Comparison of ENCODE assay signal across 9 mouse cellular contexts in genomic region chr15:89452906-89453864, GRCm38 (mm10). TPM values are rescaled to one million over a fixed set of nuclear protein-coding genes. Genes with fewer than 3 reads are reported as not detected.
DNase-seq lines count a peak whose midpoint lies in the region; ATAC-seq and TF ChIP-seq lines count a peak whose summit lies in the region.
"Had no signal": no experiment of that assay in that cellular context is flagged by ENCODE, and none has a peak within 500 bp of the region (broad histone marks: within the 10 kb centered on the region; RNA-seq: fewer than 3 reads in every experiment).

No protein-coding gene starts in this region.

- H3K4me1 ChIP-seq in intestine, postnatal 0 days (replicated peaks; ENCODE audit: control insufficient read depth, insufficient read depth, low read length), result no peaks in the 10 kb centered on the region
- H3K4me1 ChIP-seq in neural tube, embryonic 12.5 days, result peaks cover 21% of the 10 kb centered on the region

- no peak overlapping the region for H3K27ac ChIP-seq in intestine, postnatal 0 days (ENCODE audit: low read depth, low read length)
- H3K27ac ChIP-seq in neural tube, embryonic 12.5 days, result peak overlapping the region; percentile 62; the same call in 1 of the 2 replicates

- WGBS in intestine, postnatal 0 days, result 6% methylated on average over 16 of the region's 24 CpGs
- 4% methylated on average over 24 of the region's 24 CpGs for WGBS in neural tube, embryonic 12.5 days

- no peak for TF ChIP-seq CTCF in intestine, postnatal 0 days (IDR thresholded peaks at IDR 0.05; ENCODE audit: low read depth)

- peak; percentile 18 for DNase-seq in cerebellum, adult 8-10 months
- DNase-seq in cerebellum, postnatal 14 days, result no peak
- DNase-seq in adrenal gland, postnatal 36 days, result peak; percentile 79 to 85
- peak; percentile 49 to 52 for DNase-seq in gastrocnemius, postnatal 36 days
- DNase-seq in lung, adult 18-20 months, result peak; percentile 23 to 41
- no peak for DNase-seq in right cerebral cortex, postnatal 14 days

- H3K4me2 ChIP-seq in intestine, postnatal 0 days (replicated peaks; ENCODE audit: low read depth), result peak overlapping the region; percentile 69
- peak overlapping the region; percentile 82 for H3K4me2 ChIP-seq in neural tube, embryonic 12.5 days (replicated peaks)

- peaks cover 28% of the 10 kb centered on the region for H3K27me3 ChIP-seq in intestine, postnatal 0 days (replicated peaks; ENCODE audit: control insufficient read depth, insufficient read depth, low read length)
- peaks cover 6% of the 10 kb centered on the region for H3K27me3 ChIP-seq in neural tube, embryonic 12.5 days (replicated peaks)

- peak; percentile 63; the same call in 1 of the 2 replicates for ATAC-seq in intestine, postnatal 0 days
- ATAC-seq in neural tube, embryonic 12.5 days (ENCODE audit: low FRiP score, low read depth), result peak; percentile 63

- no peaks in the 10 kb centered on the region for H3K36me3 ChIP-seq in intestine, postnatal 0 days (ENCODE audit: control insufficient read depth, insufficient read depth)
- peaks cover 20% of the 10 kb centered on the region for H3K36me3 ChIP-seq in neural tube, embryonic 12.5 days

- H3K9ac ChIP-seq in intestine, postnatal 0 days (ENCODE audit: low read depth, low read length), result no peak overlapping the region
- peak overlapping the region; percentile 77 for H3K9ac ChIP-seq in neural tube, embryonic 12.5 days

- H3K9me3 ChIP-seq in intestine, postnatal 0 days (ENCODE audit: control insufficient read depth), result no peaks in the 10 kb centered on the region
- H3K9me3 ChIP-seq in neural tube, embryonic 12.5 days, result no peaks in the 10 kb centered on the region

- H3K4me3 ChIP-seq in intestine, postnatal 0 days (ENCODE audit: low read depth, low read length), result peak overlapping the region; percentile 39; the same call in 1 of the 2 replicates
- peak overlapping the region; percentile 74 for H3K4me3 ChIP-seq in neural tube, embryonic 12.5 days

- intact Hi-C loops in gastrocnemius, postnatal 36 days (cut with DNase I), result no loop called here

RNA-seq across cellular contexts. Expression of gene Mapk8ip2, which starts 0.5 kb away (rescaled TPM):
- total RNA-seq in adrenal gland, postnatal 36 days (2021), result 1 to 10 TPM; 6.6 to 8.5 TPM
- under 1 TPM; 0.28 to 0.30 TPM for total RNA-seq in gastrocnemius, postnatal 36 days (2021)
- 1.9 and 2.0 TPM in 2 replicates for polyA plus RNA-seq in intestine, postnatal 0 days (2015; fragmentation: Nextera tagmentation; extraction: Ambion mirVana)
- 61.7 and 62.5 TPM in 2 replicates for polyA plus RNA-seq in neural tube, embryonic 12.5 days (2016; fragmentation: Nextera tagmentation; extraction: Ambion mirVana)

RNA-seq across cellular contexts. Expression of gene Chkb, which starts 23.5 kb away (rescaled TPM):
- 10 to 100 TPM; 57.8 to 63.2 TPM for total RNA-seq in adrenal gland, postnatal 36 days (2021)
- total RNA-seq in gastrocnemius, postnatal 36 days (2021), result 10 to 100 TPM; 20.8 to 30.0 TPM
- polyA plus RNA-seq in intestine, postnatal 0 days (2015; fragmentation: Nextera tagmentation; extraction: Ambion mirVana), result 85.8 and 92.3 TPM in 2 replicates
- polyA plus RNA-seq in neural tube, embryonic 12.5 days (2016; fragmentation: Nextera tagmentation; extraction: Ambion mirVana), result 79.3 and 80.1 TPM in 2 replicates

RNA-seq across cellular contexts. Expression of gene Gm44502, which starts 23.7 kb away (rescaled TPM):
- total RNA-seq in adrenal gland, postnatal 36 days (2021), result 1 to 10 TPM in 1 of 2 experiments, not detected in 1; 1.4 TPM
- total RNA-seq in gastrocnemius, postnatal 36 days (2021), result 1 to 10 TPM in 1 of 2 experiments, not detected in 1; 1.5 TPM
- not detected in 2 replicates for polyA plus RNA-seq in intestine, postnatal 0 days (2015; fragmentation: Nextera tagmentation; extraction: Ambion mirVana)
- not detected in 2 replicates for polyA plus RNA-seq in neural tube, embryonic 12.5 days (2016; fragmentation: Nextera tagmentation; extraction: Ambion mirVana)
- total RNA-seq: layer of hippocampus, postnatal 10 days had no signal

RNA-seq across cellular contexts. Expression of gene C730034F03Rik, which starts 23.8 kb away (rescaled TPM):
- total RNA-seq in adrenal gland, postnatal 36 days (2021), result 1 to 10 TPM; 1.3 to 1.4 TPM
- total RNA-seq in gastrocnemius, postnatal 36 days (2021), result under 1 TPM; 0.20 to 0.47 TPM
- 1.1 and 1.3 TPM in 2 replicates for polyA plus RNA-seq in intestine, postnatal 0 days (2015; fragmentation: Nextera tagmentation; extraction: Ambion mirVana)
- polyA plus RNA-seq in neural tube, embryonic 12.5 days (2016; fragmentation: Nextera tagmentation; extraction: Ambion mirVana), result 5.2 and 5.3 TPM in 2 replicates

RNA-seq across cellular contexts. Expression of gene Arsa, which starts 24.0 kb away (rescaled TPM):
- 10 to 100 TPM; 20.7 to 22.4 TPM for total RNA-seq in adrenal gland, postnatal 36 days (2021)
- 1 to 10 TPM; 3.0 to 3.8 TPM for total RNA-seq in gastrocnemius, postnatal 36 days (2021)
- polyA plus RNA-seq in intestine, postnatal 0 days (2015; fragmentation: Nextera tagmentation; extraction: Ambion mirVana), result 32.0 and 36.2 TPM in 2 replicates
- polyA plus RNA-seq in neural tube, embryonic 12.5 days (2016; fragmentation: Nextera tagmentation; extraction: Ambion mirVana), result 15.4 and 15.6 TPM in 2 replicates

Comparison
In these comparisons a context has a peak if more than half of its experiments do, and no peak if none do; other contexts are left out.
1. DNase-seq: peak in cerebellum, adult 8-10 months (single experiment), adrenal gland, postnatal 36 days (2 of 2), gastrocnemius, postnatal 36 days (2 of 2) and lung, adult 18-20 months (2 of 2); none in cerebellum, postnatal 14 days (0 of 2) and right cerebral cortex, postnatal 14 days (single experiment).
2. RNA of gene Mapk8ip2, which starts 0.5 kb away (total RNA-seq): 6.6 to 8.5 TPM in adrenal gland, postnatal 36 days; 0.28 to 0.30 TPM in gastrocnemius, postnatal 36 days; every median in the first group is over 4 times any median in the second.